Mouse (Mus musculus) heart, adult 18-20 months (tissue): ENCODE results near the gene Ms4a18. TPM values are rescaled to one million over a fixed set of nuclear protein-coding genes. Genes with fewer than 3 reads are reported as not detected.

Experiments used
- DNase-seq, 2 experiments: peaks; one replicate each; pipeline ENCODE4 v3.0.0; 2021 to 2022; ENCODE audit warnings: mixed read lengths in 1 of 2
- total RNA-seq, 2 experiments: library from RNA; stranded (reverse); gene quantifications; 2 replicates each; pipeline ENCODE4 v1.2.3; 2021

The Ms4a18 gene
- total RNA-seq, 2 experiments from 2014 or later, result not detected

DNA sequence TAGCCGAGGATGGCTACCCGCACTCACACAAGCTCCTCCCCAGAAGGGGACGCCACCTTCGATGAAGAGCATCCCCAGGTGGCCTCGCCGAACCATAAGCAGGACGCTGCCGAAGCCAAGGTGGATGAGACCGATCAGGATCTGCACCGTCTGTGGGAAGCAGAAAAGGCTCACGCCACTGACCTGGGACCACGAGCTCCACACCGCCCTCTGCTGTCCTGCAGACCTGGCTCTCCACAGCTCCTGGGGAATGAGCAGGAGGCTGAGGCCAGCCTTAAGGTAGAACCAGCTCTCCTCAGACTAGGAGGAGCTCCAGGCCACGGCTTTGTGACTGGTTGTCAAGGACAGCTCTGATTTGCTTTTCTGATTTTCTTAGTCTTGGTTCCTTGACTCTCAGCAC, 34.7 kb downstream of the Ms4a18 start:
- DNase-seq, result peak; percentile 29 to 63

DNA sequence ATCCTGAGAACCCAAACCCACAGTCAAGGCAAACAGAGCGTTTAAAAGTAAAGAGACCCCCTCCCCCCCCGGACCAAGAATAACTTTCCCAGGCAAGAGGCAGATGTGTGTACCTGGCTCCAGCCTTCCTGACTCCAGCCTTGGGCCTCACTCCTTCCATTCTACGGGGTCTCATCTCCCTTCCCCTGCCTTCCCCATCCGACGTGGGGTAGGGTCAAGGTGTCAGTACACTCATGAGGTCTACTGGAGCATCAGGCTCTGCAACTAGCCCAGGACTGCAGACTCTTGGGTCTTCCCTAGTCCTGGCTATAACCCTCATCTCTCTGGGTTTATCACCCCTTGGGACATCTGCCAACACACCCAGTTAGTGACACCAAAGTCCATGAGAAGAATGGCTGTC, 37.6 kb downstream of the Ms4a18 start:
- DNase-seq, result no peak

DNA sequence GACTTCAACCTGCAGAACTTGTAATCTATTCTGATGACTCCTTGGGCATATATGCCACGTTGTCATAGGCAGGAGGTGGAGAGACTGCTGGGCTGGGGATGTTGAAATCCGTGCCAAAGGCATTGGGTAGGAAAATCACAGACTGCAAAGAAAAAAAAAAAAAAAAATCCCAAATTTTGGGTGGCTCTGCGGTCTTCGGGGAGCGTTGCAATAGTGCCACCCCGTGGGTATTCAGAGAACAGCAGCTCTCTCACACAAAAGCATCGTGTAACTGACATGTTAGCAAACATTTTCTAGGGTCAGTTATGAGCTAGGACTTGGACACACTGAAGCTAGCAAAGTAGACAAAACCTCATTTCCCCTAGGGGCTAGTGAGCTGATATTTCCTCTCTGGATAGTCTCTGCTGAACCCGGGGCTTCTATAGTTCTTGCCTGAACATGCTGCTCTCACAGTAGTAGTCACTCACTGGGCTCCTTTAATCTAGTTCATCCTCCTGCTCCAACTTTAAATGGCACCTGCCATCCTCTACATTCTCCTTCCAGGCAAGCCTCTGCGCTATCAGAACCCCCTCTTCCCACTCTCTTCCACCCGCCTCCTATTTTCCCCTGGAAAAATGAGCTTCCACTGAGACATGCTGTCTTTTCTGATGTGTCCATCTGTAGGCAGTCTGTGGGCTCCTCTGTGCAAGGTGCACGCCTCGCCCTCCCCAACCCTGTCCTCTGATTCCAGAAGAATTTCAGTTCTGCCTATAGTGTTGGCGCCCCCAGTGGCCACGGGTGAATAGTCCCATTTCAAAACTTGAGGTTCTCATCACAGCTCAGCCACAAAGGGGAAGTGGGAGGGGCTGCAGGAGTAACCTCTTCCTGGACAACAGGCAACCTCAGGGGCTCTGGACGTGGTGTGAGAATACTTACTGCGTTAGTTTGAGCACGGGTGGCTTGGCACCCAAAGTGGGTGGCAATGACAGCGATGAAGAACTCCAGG, 38.4 kb downstream of the Ms4a18 start:
- peak; percentile 89 to 90 for DNase-seq

DNA sequence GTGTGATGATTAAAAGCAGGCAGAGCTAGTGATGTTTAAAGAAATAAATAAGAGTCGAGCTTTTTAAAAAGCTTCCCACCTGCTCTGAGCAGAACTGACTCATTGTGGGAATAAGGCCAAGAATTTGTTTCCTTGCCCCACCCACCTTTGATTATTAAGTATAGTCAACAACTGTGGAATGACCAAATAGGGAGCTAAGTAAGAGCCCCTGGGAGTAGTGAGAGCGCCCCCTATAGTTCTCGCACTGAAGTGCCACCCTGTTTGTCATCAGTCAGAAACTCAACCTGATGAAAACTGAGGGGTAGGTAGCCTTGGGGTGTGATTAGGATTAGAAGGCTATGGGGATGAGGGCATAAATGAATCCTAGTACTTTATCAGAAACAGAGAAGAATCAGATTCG, 41.5 kb downstream of the Ms4a18 start:
- peak; percentile 42 to 56 for DNase-seq

DNA sequence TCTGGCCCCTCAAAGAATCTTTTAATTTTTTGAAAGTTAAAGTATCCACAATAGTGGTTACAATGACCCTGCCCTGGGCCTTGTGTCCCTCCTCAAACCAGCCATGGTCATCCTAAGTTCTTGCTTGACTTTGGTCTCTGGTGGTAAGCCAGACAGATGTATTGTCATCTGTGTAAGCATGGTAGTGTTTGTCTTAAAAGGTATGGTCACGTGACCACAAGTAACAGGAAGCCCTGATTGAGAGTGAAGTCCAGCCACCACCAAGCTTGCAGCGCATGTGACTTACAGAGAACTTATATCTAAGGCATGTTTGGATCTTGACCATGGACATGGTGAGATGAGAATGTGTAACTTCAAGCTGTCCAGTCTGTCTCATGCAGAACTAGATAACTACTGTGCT, 42.6 kb downstream of the Ms4a18 start:
- DNase-seq, result no peak

DNA sequence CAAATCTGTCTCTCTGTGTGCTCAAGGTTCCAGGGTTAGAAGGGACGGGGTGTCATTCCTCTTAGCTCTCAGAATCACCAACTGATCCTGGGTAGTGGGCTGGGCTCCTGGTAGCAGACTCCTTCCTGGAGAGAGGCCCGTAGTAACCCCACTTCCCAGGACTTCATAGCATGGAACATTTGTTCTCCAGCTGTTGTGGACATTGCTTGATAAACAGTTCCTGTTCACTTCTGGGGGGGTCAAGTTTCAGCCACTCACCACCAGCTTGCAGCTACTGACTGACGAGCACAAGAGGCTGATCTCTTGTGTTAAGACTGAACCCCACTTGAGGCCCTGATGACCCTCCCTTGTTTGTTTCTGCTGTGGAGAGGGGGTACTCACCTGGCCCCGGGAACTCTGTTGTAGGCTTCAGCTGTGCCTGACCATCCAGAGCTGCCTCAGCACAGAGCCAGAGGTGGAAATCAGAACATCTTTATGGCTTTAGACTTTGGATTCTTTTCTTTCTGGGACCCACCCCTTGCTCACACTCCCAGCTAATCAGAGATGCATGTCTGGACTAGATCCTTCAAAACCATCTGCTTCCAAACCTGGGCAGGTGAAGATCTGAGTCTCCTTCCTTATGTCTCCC, 43.5 kb downstream of the Ms4a18 start, which contains the start of gene Ms4a10:
Gene Ms4a10, minus strand, starts transcription at position 433 of the 628 bp plus-strand sequence.
- peak; percentile 18 to 47 for DNase-seq

DNA sequence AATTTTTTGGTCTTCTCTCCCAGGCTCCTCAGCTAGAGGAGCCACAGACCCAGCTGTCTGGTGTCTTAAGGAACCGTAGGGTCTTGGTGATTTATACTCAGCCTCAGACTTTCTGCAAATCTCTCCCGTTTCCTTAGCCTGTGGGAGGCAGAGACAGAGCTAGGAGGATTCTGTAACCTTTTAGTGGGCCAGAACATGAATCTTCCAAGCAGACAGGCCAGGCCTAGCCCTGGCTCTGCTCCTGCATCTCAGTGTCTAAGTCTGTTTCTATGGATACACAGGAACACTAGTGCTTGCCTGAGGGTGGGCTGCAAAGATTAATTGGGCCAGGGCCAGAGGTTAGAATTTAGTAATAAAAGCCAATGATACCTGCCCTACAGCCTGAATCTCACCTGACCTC, 44.6 kb downstream of the Ms4a18 start:
- DNase-seq, result no peak

DNA sequence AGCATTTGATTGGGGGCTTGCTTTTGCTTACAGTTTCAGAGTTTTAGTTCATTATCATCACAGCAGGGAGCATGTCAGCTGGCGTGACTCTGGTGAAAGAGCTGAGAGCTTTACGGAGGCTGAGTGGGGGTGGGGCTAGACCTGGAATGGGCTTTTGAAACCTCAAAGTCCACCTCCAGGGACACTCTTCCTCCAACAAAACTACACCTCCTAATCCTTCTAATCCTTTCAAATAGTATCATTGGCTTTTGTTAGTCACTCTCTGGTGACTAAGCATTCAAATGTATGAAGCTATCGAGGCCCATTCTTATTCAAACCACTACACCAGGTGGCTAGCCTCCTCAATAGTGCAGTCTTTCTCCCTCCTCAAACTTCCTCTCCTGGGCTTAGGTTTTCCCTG, 45.2 kb downstream of the Ms4a18 start:
- no peak for DNase-seq

DNA sequence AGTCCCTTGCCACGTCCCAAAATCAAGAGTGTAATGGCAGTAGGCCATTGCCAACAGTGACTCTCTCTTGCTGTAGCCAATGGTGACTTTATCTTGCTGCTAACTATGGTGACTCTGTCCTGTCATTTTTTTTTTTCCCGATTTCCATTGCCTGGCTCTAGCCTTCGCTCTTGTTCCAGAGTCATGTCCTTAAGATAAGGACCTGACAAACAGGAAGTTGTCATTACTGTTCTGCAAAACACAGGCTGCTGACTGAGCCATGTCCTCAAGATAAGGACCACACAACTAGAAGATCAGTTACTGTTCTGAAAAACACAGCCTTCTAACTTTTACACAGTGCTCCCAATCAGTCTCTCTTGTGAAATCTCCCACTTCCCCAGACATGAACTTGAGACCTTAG, 47.4 kb downstream of the Ms4a18 start:
- DNase-seq, result peak; percentile 19 to 41

DNA sequence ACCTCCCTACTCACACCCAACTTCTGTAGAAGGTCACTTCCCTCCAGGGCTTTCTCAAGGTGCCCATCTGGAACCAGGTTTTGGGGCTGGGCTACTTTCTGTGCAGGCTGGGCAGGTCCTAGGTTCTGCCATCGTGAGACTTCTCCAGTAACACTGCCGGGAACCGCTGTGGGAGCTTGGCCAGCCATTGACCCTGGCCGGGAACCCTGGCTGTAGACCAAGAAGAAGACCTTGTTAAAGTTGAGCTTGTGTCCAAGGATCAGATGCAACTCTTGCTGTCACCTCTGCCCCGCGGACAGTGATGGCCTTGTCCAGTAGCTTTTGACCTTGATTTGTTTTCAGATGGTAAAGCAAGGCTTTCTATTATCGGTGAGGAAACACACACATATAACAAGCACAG, 49.3 kb downstream of the Ms4a18 start:
- no peak for DNase-seq

DNA sequence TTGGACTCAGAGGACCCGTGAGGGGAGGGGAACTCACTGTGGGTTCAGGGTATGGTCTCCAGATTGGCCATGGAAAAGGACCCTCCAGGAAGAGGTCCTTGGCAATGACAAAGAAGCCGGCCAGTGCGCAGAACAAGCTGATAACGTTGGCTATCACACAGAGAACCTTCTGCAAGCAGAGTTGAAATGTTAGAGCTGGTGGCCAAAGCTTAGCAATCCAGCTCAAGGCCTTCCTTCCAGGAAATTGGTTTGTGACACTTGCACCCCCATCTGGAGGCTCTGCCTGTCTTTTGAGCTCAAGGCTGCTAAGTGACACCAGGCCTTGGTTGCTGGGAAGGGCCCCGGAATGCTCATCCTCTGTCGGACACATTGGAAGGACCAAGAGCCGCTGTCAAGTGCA, 52.1 kb downstream of the Ms4a18 start:
- DNase-seq, result no peak

DNA sequence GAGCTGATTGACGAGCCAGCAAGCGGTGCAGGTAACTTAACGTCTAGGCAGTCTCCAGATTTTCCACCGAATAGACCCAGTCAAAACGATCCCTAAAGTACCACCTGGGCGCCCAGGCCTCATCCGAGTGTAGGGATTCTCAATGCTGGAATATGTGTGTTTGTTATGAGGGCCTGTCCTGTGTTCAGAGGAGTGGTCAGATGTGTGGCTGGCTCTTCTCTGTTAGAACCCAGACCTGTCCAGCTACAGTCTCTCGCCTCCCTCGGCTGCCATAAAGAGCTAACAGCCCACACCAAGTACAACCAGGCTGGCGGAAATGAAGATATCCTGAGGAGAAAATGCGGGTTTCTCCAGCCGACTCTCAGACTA, 57.9 kb downstream of the Ms4a18 start:
- DNase-seq, result no peak

DNA sequence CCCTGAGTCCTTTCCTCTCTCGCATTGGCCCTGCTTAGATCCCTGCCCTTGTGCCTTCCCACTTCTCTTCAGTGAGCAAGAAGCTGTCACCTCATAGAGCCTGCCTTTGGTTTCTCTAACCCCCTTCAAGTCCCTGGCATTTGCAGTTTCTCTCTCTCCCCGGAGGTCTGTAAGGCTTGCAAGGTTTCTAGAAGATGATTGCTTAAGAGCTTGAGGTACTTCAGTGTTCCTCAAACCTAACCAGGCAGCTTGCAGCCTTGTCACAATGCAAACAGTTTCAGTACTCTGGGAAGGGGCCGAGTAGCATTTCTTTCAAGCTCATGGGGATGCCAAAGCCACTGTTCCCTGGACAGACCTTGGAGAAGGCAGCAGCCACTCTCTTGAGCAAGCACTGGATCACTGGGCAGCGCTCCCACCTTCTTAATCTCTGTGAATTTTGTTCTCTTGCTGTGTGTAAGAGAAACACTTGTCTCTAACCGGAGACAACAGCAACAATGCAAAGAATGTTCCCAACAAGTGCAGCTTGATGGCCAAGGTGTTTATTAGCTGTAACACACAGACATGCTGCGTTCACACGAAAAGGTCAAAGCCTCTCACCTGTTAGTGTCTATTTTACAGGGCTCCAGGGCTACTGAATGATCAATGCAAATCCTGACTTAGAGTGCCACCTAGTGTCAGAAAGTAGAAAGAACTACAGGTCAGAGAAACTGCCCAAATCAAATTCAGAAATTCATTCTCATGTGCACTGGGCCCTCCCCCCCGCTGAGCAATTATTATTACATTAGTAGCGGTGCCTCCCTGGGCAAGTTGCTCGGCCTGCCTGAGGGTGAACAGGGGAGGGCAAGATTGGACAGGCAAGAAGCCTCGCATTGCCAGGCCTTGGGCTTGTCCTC, 58.5 kb downstream of the Ms4a18 start:
- peak; percentile 57 to 86 for DNase-seq

DNA sequence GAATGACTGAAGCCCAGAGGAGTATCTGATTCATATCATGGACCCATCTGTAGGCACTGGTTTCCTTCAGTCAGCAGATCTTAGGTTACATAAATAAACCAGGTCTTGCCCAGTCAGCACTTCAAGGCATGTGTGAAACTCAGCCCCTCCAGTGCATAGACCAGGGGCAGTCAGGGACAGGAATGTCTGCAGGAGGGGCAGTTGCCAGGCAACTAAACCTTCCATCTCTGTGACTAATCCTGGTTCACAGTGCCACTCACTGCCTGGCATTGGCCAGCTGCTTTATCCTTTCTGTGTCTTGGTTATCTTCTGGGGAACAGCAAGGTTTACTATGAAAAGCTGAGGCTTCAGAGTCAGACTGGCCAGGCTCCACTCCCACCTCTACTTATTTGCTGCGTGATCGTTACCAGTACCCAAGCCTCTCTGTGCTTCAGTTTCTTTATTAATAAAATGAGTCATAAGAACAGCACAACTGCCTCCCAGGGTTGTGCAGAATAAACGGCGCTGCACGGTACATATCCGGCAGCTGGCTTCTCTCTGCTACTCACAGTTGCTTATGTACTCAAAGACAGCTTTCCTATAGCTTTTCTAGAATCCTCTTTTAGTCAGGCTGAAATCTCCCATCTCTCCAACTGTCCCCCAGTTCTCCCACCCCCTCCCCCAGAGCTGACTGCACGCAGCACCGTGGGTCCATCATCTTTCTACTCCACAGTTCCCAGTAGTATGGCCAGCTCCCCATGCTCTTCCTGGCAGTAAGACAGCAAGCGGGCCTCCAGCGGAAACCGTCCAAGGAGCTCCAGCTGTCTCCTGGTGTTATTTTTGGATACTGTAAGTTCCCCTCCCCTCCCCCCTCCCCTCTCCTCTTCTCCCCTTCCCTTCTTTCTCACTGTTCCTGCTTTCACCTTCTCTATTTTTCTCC, 65.6 kb downstream of the Ms4a18 start:
- peak; percentile 40 to 53 for DNase-seq

DNA sequence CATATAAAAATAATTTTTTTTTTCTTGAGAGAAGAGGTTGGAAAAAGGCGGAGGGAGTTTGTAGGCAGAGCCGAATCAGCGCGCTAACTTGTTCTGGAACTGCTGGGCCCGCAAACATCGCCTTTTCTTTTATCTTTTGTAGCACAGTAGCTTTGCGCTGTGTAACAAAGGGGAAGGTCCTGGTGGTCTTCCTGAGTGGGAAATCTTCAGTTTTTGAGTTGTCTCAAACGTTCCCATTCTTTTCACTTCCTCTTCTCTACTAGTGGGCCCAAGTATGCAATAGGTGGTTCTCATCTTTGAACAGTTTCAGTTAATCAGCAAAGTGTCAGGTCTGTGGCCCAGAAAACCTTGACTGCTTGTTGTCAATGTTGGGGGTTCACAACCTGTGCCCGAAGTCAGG, 68.3 kb downstream of the Ms4a18 start:
- no peak for DNase-seq

DNA sequence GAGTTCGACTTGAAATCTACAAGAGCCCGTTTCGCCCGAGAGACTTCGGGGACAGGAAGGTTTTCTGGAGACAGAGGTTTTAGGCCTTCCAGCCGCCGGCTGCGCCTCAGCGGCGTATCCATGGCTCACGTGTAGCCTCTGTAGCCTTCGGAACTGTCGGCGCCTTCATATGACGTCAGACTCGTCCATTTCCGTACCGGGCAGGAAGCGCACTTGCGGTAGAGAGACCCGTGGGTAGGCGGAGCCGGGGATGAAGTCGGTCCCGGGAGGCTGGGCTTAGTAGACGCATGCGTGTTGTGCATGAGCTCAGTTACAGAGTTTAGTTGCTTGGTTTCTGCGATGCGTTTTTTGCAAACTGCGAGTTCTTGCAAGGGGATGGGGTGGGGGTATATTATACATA, 68.7 kb downstream of the Ms4a18 start, which contains the start of gene Ccdc86:
Gene Ccdc86, minus strand, starts transcription at position 155 of the 400 bp plus-strand sequence.
- peak; percentile 98 for DNase-seq

DNA sequence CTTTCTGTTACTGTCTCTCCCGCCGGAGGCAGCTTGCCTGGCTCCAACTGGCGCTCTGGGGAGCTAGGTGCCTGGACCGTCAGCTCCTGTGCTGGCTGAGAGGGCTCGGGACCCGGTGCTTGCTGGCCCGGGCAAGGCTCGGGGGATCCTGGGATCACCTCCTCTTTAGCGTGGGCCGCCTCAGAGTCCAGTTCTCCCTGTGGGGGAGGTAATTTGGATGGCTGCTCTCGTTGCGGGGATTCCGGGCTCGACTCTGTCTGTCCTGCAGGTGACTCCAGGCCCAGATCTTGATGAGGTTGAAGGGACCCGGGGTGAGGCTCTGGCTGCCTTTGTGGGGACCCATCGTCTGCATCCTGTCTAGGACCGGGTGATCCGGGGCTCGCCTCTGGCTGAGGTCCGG, 69.4 kb downstream of the Ms4a18 start:
- no peak for DNase-seq

DNA sequence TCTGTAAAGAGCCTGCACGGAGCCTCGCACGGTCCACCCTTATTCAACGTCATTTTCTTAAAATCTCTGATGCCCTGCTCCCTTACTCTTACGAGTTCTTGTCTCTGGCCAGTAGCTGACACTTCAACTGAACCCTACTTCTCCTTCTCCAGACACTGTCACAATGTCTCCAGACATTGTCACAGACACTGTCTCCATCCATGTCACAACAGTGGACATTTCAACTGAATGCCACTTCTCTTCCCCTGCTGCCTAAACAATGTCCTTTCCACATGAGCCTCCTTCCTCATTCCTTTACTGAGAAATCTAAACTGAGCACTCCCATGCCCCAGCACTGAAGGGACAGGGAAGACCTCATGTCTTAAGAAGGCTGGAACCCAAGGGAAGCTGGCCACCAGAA, 70.6 kb downstream of the Ms4a18 start:
- no peak for DNase-seq
